Mouse (Mus musculus): ENCODE results near the gene Hsd11b1.

- TF ChIP-seq CTCF (IDR thresholded peaks at IDR 0.05), result no peak
- TF ChIP-seq EP300 (IDR thresholded peaks at IDR 0.05), result no peak
These were observed 33.3 kb downstream of the Hsd11b1 start for GRCm38 (mm10) chr1:193230531-193230930.
